8 mouse cellular contexts compared by ENCODE assay signal in genomic region chr8:69888902-69889301, GRCm38 (mm10). TPM values are rescaled to one million over a fixed set of nuclear protein-coding genes. Genes with fewer than 3 reads are reported as not detected.
A peak's percentile ranks its signal among the peaks of the same experiment; 100 is the strongest.
DNase-seq lines count a peak whose midpoint lies in the region; ATAC-seq and TF ChIP-seq lines count a peak whose summit lies in the region.

No protein-coding gene starts in this region.

- TF ChIP-seq CTCF in kidney, postnatal 0 days (IDR thresholded peaks at IDR 0.05; ENCODE audit: low read depth), result no peak
- no peak for TF ChIP-seq CTCF in midbrain, postnatal 0 days (IDR thresholded peaks at IDR 0.05)

- no peak for DNase-seq in kidney, postnatal 0 days (ENCODE audit: low spot score)
- DNase-seq in kidney, adult 18-20 months, result no peak
- no peak for DNase-seq in midbrain, postnatal 0 days (ENCODE audit: low spot score)
- DNase-seq in spleen, adult 18-20 months, result no peak
- no peak for DNase-seq in layer of hippocampus, postnatal 10 days (ENCODE audit: low spot score in 2 of 2)
- no peak for DNase-seq in lung, postnatal 25 days (ENCODE audit: low spot score)

- peaks cover 13% of the 10 kb centered on the region; the same call in 1 of the 2 replicates for H3K36me3 ChIP-seq in kidney, postnatal 0 days (ENCODE audit: insufficient read depth, low read length)
- peaks cover 16% of the 10 kb centered on the region for H3K36me3 ChIP-seq in embryonic facial prominence, embryonic 15.5 days
- H3K36me3 ChIP-seq in hindbrain, embryonic 16.5 days (ENCODE audit: control insufficient read depth, insufficient read depth, low read length), result no peaks in the 10 kb centered on the region
- H3K36me3 ChIP-seq in midbrain, postnatal 0 days (ENCODE audit: insufficient read depth, low read length), result no peaks in the 10 kb centered on the region

- peaks cover 64% of the 10 kb centered on the region for H3K27me3 ChIP-seq in kidney, postnatal 0 days (ENCODE audit: insufficient read depth, low read length)
- H3K27me3 ChIP-seq in embryonic facial prominence, embryonic 15.5 days, result peaks cover 79% of the 10 kb centered on the region
- H3K27me3 ChIP-seq in hindbrain, embryonic 16.5 days (replicated peaks; ENCODE audit: control insufficient read depth, insufficient read depth, low read length), result peaks cover 58% of the 10 kb centered on the region
- peaks cover 63% of the 10 kb centered on the region for H3K27me3 ChIP-seq in midbrain, postnatal 0 days (ENCODE audit: insufficient read depth, low read length)

- WGBS in kidney, postnatal 0 days, result 2% methylated on average over 32 of the region's 32 CpGs
- WGBS in embryonic facial prominence, embryonic 15.5 days, result 5% methylated on average over 32 of the region's 32 CpGs
- 2% methylated on average over 26 of the region's 32 CpGs for WGBS in hindbrain, embryonic 16.5 days
- WGBS in midbrain, postnatal 0 days, result 2% methylated on average over 32 of the region's 32 CpGs

- H3K4me1 ChIP-seq in kidney, postnatal 0 days (replicated peaks; ENCODE audit: insufficient read depth, low read length), result peaks cover 16% of the 10 kb centered on the region
- peaks cover 31% of the 10 kb centered on the region for H3K4me1 ChIP-seq in embryonic facial prominence, embryonic 15.5 days
- peaks cover 27% of the 10 kb centered on the region for H3K4me1 ChIP-seq in hindbrain, embryonic 16.5 days (ENCODE audit: control insufficient read depth, insufficient read depth, low read depth, low read length)
- H3K4me1 ChIP-seq in midbrain, postnatal 0 days (ENCODE audit: insufficient read depth, low read length), result peaks cover 9% of the 10 kb centered on the region; the same call in 1 of the 2 replicates

- peak overlapping the region; percentile 54 for H3K4me2 ChIP-seq in kidney, postnatal 0 days (ENCODE audit: low read length)
- peak overlapping the region; percentile 51 for H3K4me2 ChIP-seq in embryonic facial prominence, embryonic 15.5 days (replicated peaks)
- H3K4me2 ChIP-seq in hindbrain, embryonic 16.5 days (ENCODE audit: low read length), result peak overlapping the region; percentile 50
- H3K4me2 ChIP-seq in midbrain, postnatal 0 days (ENCODE audit: low read depth, low read length, poor library complexity, severe bottlenecking), result peak overlapping the region; percentile 50

- ATAC-seq in kidney, postnatal 0 days (replicated peaks; ENCODE audit: low FRiP score, low read depth), result no peak; the same call in 1 of the 2 replicates
- ATAC-seq in embryonic facial prominence, embryonic 15.5 days (ENCODE audit: insufficient number of reproducible peaks, low FRiP score, low TSS enrichment, low read depth), result no peak
- peak; percentile 5; the same call in 1 of the 2 replicates for ATAC-seq in hindbrain, embryonic 16.5 days
- ATAC-seq in midbrain, postnatal 0 days (ENCODE audit: low FRiP score), result no peak

- H3K9me3 ChIP-seq in kidney, postnatal 0 days (replicated peaks; ENCODE audit: low read length), result no peaks in the 10 kb centered on the region
- no peaks in the 10 kb centered on the region for H3K9me3 ChIP-seq in embryonic facial prominence, embryonic 15.5 days (replicated peaks)
- H3K9me3 ChIP-seq in hindbrain, embryonic 16.5 days (ENCODE audit: control insufficient read depth, low read length), result no peaks in the 10 kb centered on the region
- no peaks in the 10 kb centered on the region for H3K9me3 ChIP-seq in midbrain, postnatal 0 days (ENCODE audit: low read length)

- H3K9ac ChIP-seq in kidney, postnatal 0 days (ENCODE audit: low read depth, low read length), result peak overlapping the region; percentile 35; the same call in 1 of the 2 replicates
- no peak overlapping the region for H3K9ac ChIP-seq in embryonic facial prominence, embryonic 15.5 days
- H3K9ac ChIP-seq in hindbrain, embryonic 16.5 days (ENCODE audit: low read depth, low read length), result no peak overlapping the region
- no peak overlapping the region for H3K9ac ChIP-seq in midbrain, postnatal 0 days (replicated peaks; ENCODE audit: low read length, poor library complexity, severe bottlenecking)

- no peak overlapping the region for H3K27ac ChIP-seq in kidney, postnatal 0 days
- H3K27ac ChIP-seq in embryonic facial prominence, embryonic 15.5 days (replicated peaks), result no peak overlapping the region
- no peak overlapping the region for H3K27ac ChIP-seq in hindbrain, embryonic 16.5 days (ENCODE audit: low read depth, low read length)
- no peak overlapping the region for H3K27ac ChIP-seq in midbrain, postnatal 0 days (ENCODE audit: low read depth, low read length)

- peak overlapping the region; percentile 28 for H3K4me3 ChIP-seq in kidney, postnatal 0 days (replicated peaks; ENCODE audit: low read depth, low read length)
- peak overlapping the region; percentile 31 for H3K4me3 ChIP-seq in embryonic facial prominence, embryonic 15.5 days (replicated peaks)
- peak overlapping the region; percentile 29 for H3K4me3 ChIP-seq in hindbrain, embryonic 16.5 days (ENCODE audit: low read length)
- H3K4me3 ChIP-seq in midbrain, postnatal 0 days (ENCODE audit: low read depth, low read length), result peak overlapping the region; percentile 28

RNA-seq across cellular contexts. Expression of gene Cilp2, which starts 1.4 kb away (rescaled TPM):
- 0.69 and 0.75 TPM in 2 replicates for polyA plus RNA-seq in kidney, postnatal 0 days (2015; fragmentation: Nextera tagmentation; extraction: Ambion mirVana)
- polyA plus RNA-seq in embryonic facial prominence, embryonic 15.5 days (2015; fragmentation: Nextera tagmentation; extraction: Ambion mirVana), result 1.1 and 1.2 TPM in 2 replicates
- 6.6 and 7.0 TPM in 2 replicates for polyA plus RNA-seq in hindbrain, embryonic 16.5 days (2015; fragmentation: Nextera tagmentation; extraction: Ambion mirVana)
- 12.0 and 14.9 TPM in 2 replicates for total RNA-seq in midbrain, postnatal 0 days (2014; rRNA removed)
- polyA plus RNA-seq in midbrain, postnatal 0 days (2015; fragmentation: Nextera tagmentation; extraction: Ambion mirVana), result 7.5 and 8.0 TPM in 2 replicates
- total RNA-seq in layer of hippocampus, postnatal 10 days (2021), result 1 to 10 TPM; 2.5 to 2.8 TPM

RNA-seq across cellular contexts. Expression of gene Tssk6, which starts 13.1 kb away (rescaled TPM):
- 3.8 and 4.0 TPM in 2 replicates for polyA plus RNA-seq in kidney, postnatal 0 days (2015; fragmentation: Nextera tagmentation; extraction: Ambion mirVana)
- 3.6 and 4.0 TPM in 2 replicates for polyA plus RNA-seq in embryonic facial prominence, embryonic 15.5 days (2015; fragmentation: Nextera tagmentation; extraction: Ambion mirVana)
- polyA plus RNA-seq in hindbrain, embryonic 16.5 days (2015; fragmentation: Nextera tagmentation; extraction: Ambion mirVana), result 3.5 and 3.7 TPM in 2 replicates
- total RNA-seq in midbrain, postnatal 0 days (2014; rRNA removed), result not detected in 2 replicates
- 4.4 and 4.6 TPM in 2 replicates for polyA plus RNA-seq in midbrain, postnatal 0 days (2015; fragmentation: Nextera tagmentation; extraction: Ambion mirVana)
- under 1 TPM; 0.49 to 0.62 TPM for total RNA-seq in layer of hippocampus, postnatal 10 days (2021)

RNA-seq across cellular contexts. Expression of gene Ndufa13, which starts 13.5 kb away (rescaled TPM):
- 288 and 310 TPM in 2 replicates for polyA plus RNA-seq in kidney, postnatal 0 days (2015; fragmentation: Nextera tagmentation; extraction: Ambion mirVana)
- polyA plus RNA-seq in embryonic facial prominence, embryonic 15.5 days (2015; fragmentation: Nextera tagmentation; extraction: Ambion mirVana), result 178 and 188 TPM in 2 replicates
- polyA plus RNA-seq in hindbrain, embryonic 16.5 days (2015; fragmentation: Nextera tagmentation; extraction: Ambion mirVana), result 191 and 216 TPM in 2 replicates
- total RNA-seq in midbrain, postnatal 0 days (2014; rRNA removed), result 55.6 and 86.8 TPM in 2 replicates
- polyA plus RNA-seq in midbrain, postnatal 0 days (2015; fragmentation: Nextera tagmentation; extraction: Ambion mirVana), result 239 and 243 TPM in 2 replicates
- 100 to 1,000 TPM; 137 to 147 TPM for total RNA-seq in layer of hippocampus, postnatal 10 days (2021)

RNA-seq across cellular contexts. Expression of gene Yjefn3, which starts 13.6 kb away (rescaled TPM):
- 4.8 and 5.2 TPM in 2 replicates for polyA plus RNA-seq in kidney, postnatal 0 days (2015; fragmentation: Nextera tagmentation; extraction: Ambion mirVana)
- polyA plus RNA-seq in embryonic facial prominence, embryonic 15.5 days (2015; fragmentation: Nextera tagmentation; extraction: Ambion mirVana), result 4.0 and 5.3 TPM in 2 replicates
- 13.6 and 14.3 TPM in 2 replicates for polyA plus RNA-seq in hindbrain, embryonic 16.5 days (2015; fragmentation: Nextera tagmentation; extraction: Ambion mirVana)
- total RNA-seq in midbrain, postnatal 0 days (2014; rRNA removed), result 7.6 and 8.0 TPM in 2 replicates
- 13.4 and 15.4 TPM in 2 replicates for polyA plus RNA-seq in midbrain, postnatal 0 days (2015; fragmentation: Nextera tagmentation; extraction: Ambion mirVana)
- total RNA-seq in layer of hippocampus, postnatal 10 days (2021), result 10 to 100 TPM; 11.8 to 14.1 TPM

RNA-seq across cellular contexts. Expression of gene Pbx4, which starts 56.6 kb away (rescaled TPM):
- polyA plus RNA-seq in kidney, postnatal 0 days (2015; fragmentation: Nextera tagmentation; extraction: Ambion mirVana), result 7.7 and 8.3 TPM in 2 replicates
- 9.6 and 19.4 TPM in 2 replicates for polyA plus RNA-seq in embryonic facial prominence, embryonic 15.5 days (2015; fragmentation: Nextera tagmentation; extraction: Ambion mirVana)
- polyA plus RNA-seq in hindbrain, embryonic 16.5 days (2015; fragmentation: Nextera tagmentation; extraction: Ambion mirVana), result 60.5 TPM in 2 replicates
- 35.7 and 43.9 TPM in 2 replicates for total RNA-seq in midbrain, postnatal 0 days (2014; rRNA removed)
- 91.0 and 98.8 TPM in 2 replicates for polyA plus RNA-seq in midbrain, postnatal 0 days (2015; fragmentation: Nextera tagmentation; extraction: Ambion mirVana)
- total RNA-seq in layer of hippocampus, postnatal 10 days (2021), result 10 to 100 TPM; 18.8 to 25.4 TPM
